Mouse (Mus musculus) olfactory bulb, adult 2 months (tissue): ENCODE data around the gene Ube2h.
"Not testable (repeated sequence)": the region's sequence is repeated elsewhere in the genome, so short reads cannot be mapped to it uniquely, and the experiment has no call there.

Experiments used
- CTCF ChIP-seq: fragments of 200-500 bp; IDR thresholded peaks from 2 replicates; pipeline ENCODE4 v1.5.1; 2012; ENCODE audit warnings: low read depth, mild to moderate bottlenecking, low read length, moderate library complexity; ENCODE audit not compliant: insufficient read depth
- POLR2A ChIP-seq: fragments of 200-500 bp; IDR thresholded peaks from 2 replicates; pipeline ENCODE4 v1.6.1; 2012; ENCODE audit warnings: mild to moderate bottlenecking, low read depth, low read length, moderate library complexity; ENCODE audit not compliant: insufficient read depth

DNA sequence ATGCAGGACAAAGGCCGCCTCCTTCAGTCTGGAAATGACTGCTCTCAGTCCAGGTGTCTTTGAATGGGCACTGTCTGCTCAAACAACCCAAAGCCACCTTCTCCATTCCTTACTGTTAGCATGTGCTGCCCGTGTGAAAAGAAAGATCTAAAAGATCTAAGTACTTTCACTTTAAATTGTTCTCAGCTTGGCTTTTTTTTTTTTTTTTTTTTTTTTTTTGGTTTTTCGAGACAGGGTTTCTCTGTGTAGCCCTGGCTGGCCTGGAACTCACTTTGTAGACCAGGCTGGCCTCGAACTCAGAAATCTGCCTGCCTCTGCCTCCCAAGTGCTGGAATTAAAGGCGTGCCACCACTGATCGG lies 99.2 kb downstream of the Ube2h start:
- TF ChIP-seq CTCF, POLR2A: not testable (repeated sequence)
